Mouse (Mus musculus) cerebellum, postnatal 36 days (tissue): ENCODE results near the gene Vmn2r115.
"Not testable (repeated sequence)": the region's sequence is repeated elsewhere in the genome, so short reads cannot be mapped to it uniquely, and the experiment has no call there.

Experiments used
- DNase-seq, 2 experiments: peaks; one replicate each; pipeline ENCODE4 v3.0.0; 2021 to 2022; ENCODE audit warnings: mixed read lengths in 2 of 2

Vmn2r115 gene

DNA sequence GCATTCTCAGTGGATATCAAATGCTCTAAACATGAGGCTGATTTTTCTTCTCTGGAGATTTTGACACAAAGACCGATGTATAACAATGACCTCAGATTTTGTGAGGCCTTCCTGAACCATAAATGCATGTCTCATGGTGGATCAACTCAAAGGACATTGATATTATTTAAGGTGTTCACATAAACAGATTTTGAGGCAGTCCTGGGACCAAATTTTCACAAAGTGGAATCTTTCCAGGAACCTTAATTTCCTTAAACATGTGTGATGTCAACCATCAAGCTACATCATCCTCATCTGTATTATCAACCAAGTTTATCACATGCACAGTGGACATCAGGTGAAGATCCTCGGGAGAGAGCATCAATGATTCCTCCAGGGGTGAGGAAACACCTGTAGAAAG lies at the start of gene Vmn2r115:
Gene Vmn2r115 (plus strand): TSS at position 301 of the 400 bp plus-strand sequence.
- not testable (repeated sequence) for DNase-seq

DNA sequence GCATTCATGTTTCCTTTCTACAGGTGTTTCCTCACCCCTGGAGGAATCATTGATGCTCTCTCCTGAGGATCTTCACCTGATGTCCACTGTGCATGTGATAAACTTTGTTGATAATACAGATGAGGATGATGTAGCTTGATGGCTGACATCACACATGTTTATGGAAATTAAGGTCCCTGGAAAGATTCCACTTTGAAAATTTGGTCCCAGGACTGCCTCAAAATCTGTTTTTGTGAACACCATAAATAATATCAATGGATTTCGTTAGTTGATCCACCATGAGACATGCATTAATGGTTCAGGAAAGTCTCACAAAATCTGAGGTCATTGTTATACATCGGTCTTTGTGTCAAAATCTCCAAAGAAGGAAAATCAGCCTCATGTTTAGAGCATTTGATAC lies 31.1 kb upstream of the Vmn2r115 start, which contains the start of gene Vmn2r114:
Gene Vmn2r114 (minus strand): TSS at position 101 of the 400 bp plus-strand sequence.
- DNase-seq, result not testable (repeated sequence)

DNA sequence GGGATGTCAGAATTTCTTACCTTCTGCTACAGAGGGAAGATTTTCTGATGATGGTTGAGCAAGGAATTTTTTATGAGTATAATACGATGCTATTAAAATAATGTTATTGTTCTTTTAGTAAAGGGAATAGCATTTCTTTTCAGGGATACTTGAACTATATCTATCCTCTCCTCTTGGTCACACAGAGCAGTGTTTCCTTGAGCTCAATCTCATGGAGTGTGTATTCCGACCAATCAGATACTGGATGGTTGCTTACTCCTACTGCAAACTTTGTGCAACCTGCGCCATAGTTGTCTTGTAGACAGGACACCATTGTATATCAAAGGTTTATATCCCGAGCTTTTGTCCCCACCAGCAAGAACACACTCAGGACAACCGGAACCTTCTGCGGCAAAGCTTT lies 12.9 kb upstream of the Vmn2r115 start:
- no peak for DNase-seq

DNA sequence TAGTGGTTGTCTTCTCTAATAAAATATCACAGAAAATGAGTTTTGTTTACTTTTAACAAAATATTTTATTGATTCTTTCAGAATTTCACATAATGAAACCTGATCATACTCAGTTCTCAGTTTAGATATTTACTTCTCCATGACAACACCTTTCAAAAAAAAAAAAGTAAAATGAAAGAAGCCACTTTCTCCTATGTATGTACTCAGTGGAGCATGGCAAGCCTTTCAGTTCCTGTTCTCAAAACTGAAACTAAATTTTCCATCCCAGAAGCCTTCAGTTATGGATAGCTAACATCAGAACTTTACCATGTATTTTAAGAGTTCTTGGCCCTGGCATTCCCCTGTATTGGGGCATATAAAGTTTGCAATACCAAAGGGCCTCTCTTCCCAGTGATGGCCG lies 8.1 kb downstream of the Vmn2r115 start:
- no peak for DNase-seq

DNA sequence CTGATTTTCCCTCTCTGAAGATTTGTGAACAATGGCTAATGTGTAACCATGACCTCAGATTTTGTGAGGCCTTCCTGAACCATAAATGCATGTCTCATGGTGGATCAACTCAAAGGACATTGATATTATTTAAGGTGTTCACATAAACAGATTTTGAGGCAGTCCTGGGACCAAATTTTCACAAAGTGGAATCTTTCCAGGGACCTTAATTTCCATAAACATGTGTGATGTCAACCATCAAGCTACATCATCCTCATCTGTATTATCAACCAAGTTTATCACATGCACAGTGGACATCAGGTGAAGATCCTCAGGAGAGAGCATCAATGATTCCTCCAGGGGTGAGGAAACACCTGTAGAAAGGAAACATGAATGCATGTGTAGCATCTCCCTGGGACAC lies 40.8 kb downstream of the Vmn2r115 start, which contains the start of gene Vmn2r116:
Gene Vmn2r116 (plus strand): TSS at position 301 of the 400 bp plus-strand sequence.
- not testable (repeated sequence) for DNase-seq
